Mouse (Mus musculus): ENCODE measurements around the gene Mcm10. TPM values are rescaled to one million over a fixed set of nuclear protein-coding genes. Genes with fewer than 3 reads are reported as not detected.

Gene Mcm10
- 33.2 and 50.8 TPM in 2 replicates for total RNA-seq (2023)

GRCm38 (mm10) chr2:5012491-5013324 lies at the start of gene Mcm10:
Mcm10 (minus strand) TSS chr2:5012791.

GRCm38 (mm10) chr2:4975807-4976206 lies 36.8 kb downstream of the Mcm10 start, which contains the start of gene Ucma:
Ucma (plus strand) TSS chr2:4976122.

Other genes starting within 250 kb of the Mcm10 start
- gene Sephs1, start 131.2 kb downstream of the Mcm10 start, total RNA-seq (2023): 16.3 and 16.7 TPM in 2 replicates
- gene Phyh, start 93.8 kb downstream of the Mcm10 start, total RNA-seq (2023): 27.9 and 49.9 TPM in 2 replicates
- not detected in 2 replicates for gene Ucma, start 36.7 kb downstream of the Mcm10 start, total RNA-seq (2023)
- gene Optn, start 51.3 kb upstream of the Mcm10 start, total RNA-seq (2023): 50.2 and 75.2 TPM in 2 replicates
- gene Ccdc3, start 125.0 kb upstream of the Mcm10 start, total RNA-seq (2023): not detected in 2 replicates

All from neutrophil, adult 65 days (primary cell).